Mouse (Mus musculus): ENCODE data around the gene Sgk2. TPM values are rescaled to one million over a fixed set of nuclear protein-coding genes. Genes with fewer than 3 reads are reported as not detected.
A peak's percentile ranks its signal among the peaks of the same experiment; 100 is the strongest.

Sgk2 gene
- polyA plus RNA-seq, 1 experiment from 2014 or later, result 0.33 TPM

GRCm38 (mm10) chr2:162961321-162961720 lies 25.8 kb upstream of the Sgk2 start:
- Histone ChIP-seq H3K4me1 (replicated peaks; ENCODE audit: control insufficient read depth, insufficient read depth, low read length) (no peaks in the 10 kb centered on the region), H3K36me3 (replicated peaks; ENCODE audit: control insufficient read depth, insufficient read depth) (no peaks in the 10 kb centered on the region), H3K9me3 (ENCODE audit: control insufficient read depth, low read length) (no peaks in the 10 kb centered on the region), H3K9ac (no peak overlapping the region), H3K4me3 (replicated peaks; ENCODE audit: low read length) (no peak overlapping the region), H3K4me2 (replicated peaks) (no peak overlapping the region), H3K27ac (no peak overlapping the region), H3K27me3 (ENCODE audit: control insufficient read depth, insufficient read depth, low read length) (no peaks in the 10 kb centered on the region)
- ATAC-seq (ENCODE audit: low FRiP score) (no peak), DNase-seq (ENCODE audit: low spot score) (no peak)
- WGBS, result 63% methylated on average over 8 of the region's 10 CpGs

GRCm38 (mm10) chr2:162966734-162967133 lies 20.4 kb upstream of the Sgk2 start:
- WGBS, result 86% methylated on average over 2 of the region's 2 CpGs
- H3K4me1 ChIP-seq (replicated peaks; ENCODE audit: control insufficient read depth, insufficient read depth, low read length), result no peaks in the 10 kb centered on the region
- no peaks in the 10 kb centered on the region for H3K9me3 ChIP-seq (ENCODE audit: control insufficient read depth, low read length)
- H3K27ac ChIP-seq, result no peak overlapping the region
- no peaks in the 10 kb centered on the region for H3K36me3 ChIP-seq (replicated peaks; ENCODE audit: control insufficient read depth, insufficient read depth)
- DNase-seq (ENCODE audit: low spot score) (no peak), ATAC-seq (ENCODE audit: low FRiP score) (no peak)
- no peak overlapping the region for H3K4me2 ChIP-seq (replicated peaks)
- no peak overlapping the region for H3K9ac ChIP-seq
- H3K27me3 ChIP-seq (ENCODE audit: control insufficient read depth, insufficient read depth, low read length), result no peaks in the 10 kb centered on the region
- no peak overlapping the region for H3K4me3 ChIP-seq (replicated peaks; ENCODE audit: low read length)

- H3K9me3 ChIP-seq (ENCODE audit: control insufficient read depth, low read length), result no peaks in the 10 kb centered on the region
- DNase-seq (ENCODE audit: low spot score) (peak; percentile 35), ATAC-seq (ENCODE audit: low FRiP score) (no peak)
- no peak overlapping the region for H3K9ac ChIP-seq
- H3K27ac ChIP-seq, result no peak overlapping the region
- H3K4me2 ChIP-seq (replicated peaks), result no peak overlapping the region
- WGBS, result 10% methylated on average over 5 of the region's 5 CpGs
- H3K36me3 ChIP-seq (replicated peaks; ENCODE audit: control insufficient read depth, insufficient read depth), result no peaks in the 10 kb centered on the region
- H3K4me3 ChIP-seq (replicated peaks; ENCODE audit: low read length), result no peak overlapping the region
- no peaks in the 10 kb centered on the region for H3K27me3 ChIP-seq (ENCODE audit: control insufficient read depth, insufficient read depth, low read length)
- H3K4me1 ChIP-seq (replicated peaks; ENCODE audit: control insufficient read depth, insufficient read depth, low read length), result peaks cover 2% of the 10 kb centered on the region; the same call in 1 of the 2 replicates
Measured at GRCm38 (mm10) chr2:162968357-162968756, 18.8 kb upstream of the Sgk2 start.

DNA sequence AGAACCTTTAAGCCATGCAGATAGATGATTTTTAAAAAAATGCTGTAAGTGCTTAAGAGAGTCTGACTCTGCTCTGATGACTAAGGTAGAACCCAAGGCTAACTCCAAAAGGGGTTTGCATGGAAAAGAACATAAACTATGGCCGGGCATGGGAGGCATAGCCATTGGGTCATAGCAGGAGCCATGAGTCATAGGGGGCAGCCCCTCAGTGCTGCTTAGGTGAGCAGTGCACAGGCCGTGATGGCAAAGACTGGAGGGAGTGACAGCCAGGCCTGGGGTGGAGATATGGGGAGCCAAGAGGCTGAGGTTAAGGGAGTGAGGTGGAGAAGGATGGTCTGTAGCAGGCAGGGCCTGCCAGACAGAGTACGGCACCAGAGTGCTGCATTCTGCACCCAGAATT lies 18.0 kb upstream of the Sgk2 start:
- no peak for ATAC-seq (ENCODE audit: low FRiP score)
- H3K27ac ChIP-seq, result no peak overlapping the region
- H3K4me2 ChIP-seq (replicated peaks), result no peak overlapping the region
- no peak overlapping the region for H3K4me3 ChIP-seq (replicated peaks; ENCODE audit: low read length)
- no peaks in the 10 kb centered on the region for H3K27me3 ChIP-seq (ENCODE audit: control insufficient read depth, insufficient read depth, low read length)
- no peaks in the 10 kb centered on the region for H3K36me3 ChIP-seq (replicated peaks; ENCODE audit: control insufficient read depth, insufficient read depth)
- no peaks in the 10 kb centered on the region for H3K9me3 ChIP-seq (ENCODE audit: control insufficient read depth, low read length)
- DNase-seq (ENCODE audit: low spot score), result no peak
- H3K9ac ChIP-seq, result no peak overlapping the region
- peaks cover 9% of the 10 kb centered on the region; the same call in 1 of the 2 replicates for H3K4me1 ChIP-seq (replicated peaks; ENCODE audit: control insufficient read depth, insufficient read depth, low read length)
- 80% methylated on average over 3 of the region's 3 CpGs for WGBS

DNA sequence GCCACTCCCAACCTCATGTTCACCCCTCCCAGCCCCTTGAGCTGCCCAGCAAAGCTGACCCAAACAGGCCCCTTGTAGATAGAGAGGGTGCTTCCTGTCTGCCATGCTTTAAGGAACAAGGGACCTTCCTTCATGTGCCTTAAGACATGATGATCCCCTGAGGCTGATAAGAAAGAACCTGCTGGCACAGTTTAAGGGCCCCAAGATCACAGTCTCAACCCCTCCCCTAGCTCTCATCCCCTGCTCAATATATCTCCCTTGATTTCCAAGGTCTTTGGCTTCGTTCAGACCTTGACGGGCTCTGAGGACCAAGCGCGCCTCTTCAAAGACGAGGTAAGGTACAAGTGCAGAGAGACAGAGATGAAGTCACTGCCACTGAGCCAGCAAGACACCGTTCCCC lies 16.2 kb upstream of the Sgk2 start:
- DNase-seq (ENCODE audit: low spot score), result no peak
- WGBS, result 89% methylated on average over 6 of the region's 6 CpGs

DNA sequence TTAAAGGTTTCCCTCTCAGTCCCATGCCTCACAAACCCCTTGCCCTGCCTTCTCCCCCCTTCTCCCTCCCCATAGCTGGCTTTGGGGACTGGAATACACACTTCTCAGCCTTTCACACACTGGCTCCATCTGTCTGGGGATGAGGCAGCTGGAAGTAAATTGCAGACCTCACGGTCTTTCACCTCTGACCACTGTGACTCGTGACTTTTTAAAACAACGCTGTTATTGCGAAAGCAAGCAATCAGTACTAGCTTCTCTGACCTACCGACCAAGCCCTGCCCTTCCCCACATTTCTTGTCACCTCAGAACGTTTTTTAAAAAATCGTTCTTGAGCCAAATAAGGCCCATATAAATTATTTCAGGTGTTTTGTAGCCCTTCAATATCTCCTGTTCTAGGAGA lies 14.4 kb upstream of the Sgk2 start:
- ATAC-seq (ENCODE audit: low FRiP score) (no peak), DNase-seq (ENCODE audit: low spot score) (no peak)
- Histone ChIP-seq H3K9ac (no peak overlapping the region), H3K4me1 (replicated peaks; ENCODE audit: control insufficient read depth, insufficient read depth, low read length) (peaks cover 21% of the 10 kb centered on the region; the same call in 1 of the 2 replicates), H3K9me3 (ENCODE audit: control insufficient read depth, low read length) (no peaks in the 10 kb centered on the region), H3K4me3 (replicated peaks; ENCODE audit: low read length) (no peak overlapping the region), H3K36me3 (replicated peaks; ENCODE audit: control insufficient read depth, insufficient read depth) (no peaks in the 10 kb centered on the region), H3K27me3 (ENCODE audit: control insufficient read depth, insufficient read depth, low read length) (no peaks in the 10 kb centered on the region), H3K4me2 (replicated peaks) (no peak overlapping the region), H3K27ac (no peak overlapping the region)
- 53% methylated on average over 7 of the region's 7 CpGs for WGBS

More for the DNA sequence above, 16.2 kb upstream of the Sgk2 start:
- Histone ChIP-seq H3K27me3 (ENCODE audit: control insufficient read depth, insufficient read depth, low read length) (no peaks in the 10 kb centered on the region), H3K4me1 (replicated peaks; ENCODE audit: control insufficient read depth, insufficient read depth, low read length) (peaks cover 21% of the 10 kb centered on the region; the same call in 1 of the 2 replicates), H3K9me3 (ENCODE audit: control insufficient read depth, low read length) (no peaks in the 10 kb centered on the region), H3K27ac (no peak overlapping the region), H3K9ac (no peak overlapping the region), H3K4me2 (replicated peaks) (no peak overlapping the region), H3K4me3 (replicated peaks; ENCODE audit: low read length) (no peak overlapping the region), H3K36me3 (replicated peaks; ENCODE audit: control insufficient read depth, insufficient read depth) (no peaks in the 10 kb centered on the region)
- no peak for ATAC-seq (ENCODE audit: low FRiP score)

DNA sequence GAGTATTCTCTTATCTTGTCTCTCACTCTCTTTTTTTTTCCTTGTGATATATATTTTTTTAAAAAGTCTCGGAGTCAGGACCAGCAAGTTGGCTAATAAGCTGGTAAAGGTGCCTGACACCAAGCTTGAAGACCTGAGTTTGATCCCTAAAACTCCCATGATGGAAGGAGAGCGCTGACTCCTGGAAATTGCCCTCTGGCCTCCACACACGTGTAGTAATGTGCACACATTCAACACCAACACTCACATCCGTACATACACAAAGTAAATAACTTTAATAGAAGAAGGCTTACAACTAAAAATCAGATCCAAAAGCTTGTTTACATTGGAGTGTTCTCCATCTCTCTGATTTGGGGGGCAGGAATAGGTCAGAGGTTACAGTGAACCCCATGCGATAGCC lies 13.9 kb upstream of the Sgk2 start:
- no peak for ATAC-seq (ENCODE audit: low FRiP score)
- no peaks in the 10 kb centered on the region for H3K36me3 ChIP-seq (replicated peaks; ENCODE audit: control insufficient read depth, insufficient read depth)
- no peak for DNase-seq (ENCODE audit: low spot score)
- no peak overlapping the region for H3K4me3 ChIP-seq (replicated peaks; ENCODE audit: low read length)
- H3K9ac ChIP-seq, result no peak overlapping the region
- no peaks in the 10 kb centered on the region for H3K9me3 ChIP-seq (ENCODE audit: control insufficient read depth, low read length)
- no peaks in the 10 kb centered on the region for H3K27me3 ChIP-seq (ENCODE audit: control insufficient read depth, insufficient read depth, low read length)
- peaks cover 21% of the 10 kb centered on the region; the same call in 1 of the 2 replicates for H3K4me1 ChIP-seq (replicated peaks; ENCODE audit: control insufficient read depth, insufficient read depth, low read length)
- 65% methylated on average over 5 of the region's 5 CpGs for WGBS
- no peak overlapping the region for H3K4me2 ChIP-seq (replicated peaks)
- H3K27ac ChIP-seq, result no peak overlapping the region

GRCm38 (mm10) chr2:162973637-162974036 lies 13.5 kb upstream of the Sgk2 start:
- ATAC-seq (ENCODE audit: low FRiP score), result no peak
- WGBS, result 12% methylated on average over 11 of the region's 11 CpGs
- H3K36me3 ChIP-seq (replicated peaks; ENCODE audit: control insufficient read depth, insufficient read depth), result no peaks in the 10 kb centered on the region
- H3K9ac ChIP-seq, result no peak overlapping the region
- peaks cover 21% of the 10 kb centered on the region; the same call in 1 of the 2 replicates for H3K4me1 ChIP-seq (replicated peaks; ENCODE audit: control insufficient read depth, insufficient read depth, low read length)
- no peaks in the 10 kb centered on the region for H3K27me3 ChIP-seq (ENCODE audit: control insufficient read depth, insufficient read depth, low read length)
- H3K9me3 ChIP-seq (ENCODE audit: control insufficient read depth, low read length), result no peaks in the 10 kb centered on the region
- no peak overlapping the region for H3K27ac ChIP-seq
- H3K4me2 ChIP-seq (replicated peaks), result no peak overlapping the region
- no peak for DNase-seq (ENCODE audit: low spot score)
- H3K4me3 ChIP-seq (replicated peaks; ENCODE audit: low read length), result no peak overlapping the region

DNA sequence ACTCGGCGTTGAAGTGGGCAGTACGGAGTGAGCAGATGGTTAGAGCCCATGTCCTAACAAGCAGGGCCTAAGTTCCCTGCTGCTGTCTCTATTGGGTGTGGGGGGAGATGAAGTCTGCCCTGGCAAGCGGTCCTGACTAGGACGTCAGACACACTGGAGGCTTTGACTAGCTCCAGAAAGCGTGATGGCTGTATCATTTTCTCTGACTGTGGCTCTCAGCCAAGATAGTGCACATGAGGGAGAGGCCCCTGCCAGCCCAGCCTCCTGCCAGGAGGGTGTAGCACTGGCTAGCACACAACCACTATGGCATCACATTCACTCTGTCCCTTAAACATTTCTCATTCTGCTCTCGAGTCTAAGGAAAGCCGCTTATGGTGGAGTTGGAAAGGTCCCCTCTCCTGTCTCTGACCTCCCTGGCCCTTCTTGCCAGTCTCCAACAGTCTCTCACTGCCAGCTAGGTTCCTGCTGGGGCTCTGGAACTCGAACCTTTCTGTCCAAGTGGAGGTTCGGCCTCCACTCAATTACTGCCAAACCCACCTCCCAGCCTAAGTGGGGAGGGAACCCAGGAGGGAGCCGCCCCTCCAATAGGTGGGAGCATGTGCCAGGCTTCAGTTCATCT lies 11.9 kb upstream of the Sgk2 start:
- Histone ChIP-seq H3K27me3 (ENCODE audit: control insufficient read depth, insufficient read depth, low read length) (no peaks in the 10 kb centered on the region), H3K36me3 (replicated peaks; ENCODE audit: control insufficient read depth, insufficient read depth) (no peaks in the 10 kb centered on the region), H3K4me3 (replicated peaks; ENCODE audit: low read length) (no peak overlapping the region), H3K4me2 (replicated peaks) (no peak overlapping the region), H3K4me1 (replicated peaks; ENCODE audit: control insufficient read depth, insufficient read depth, low read length) (peaks cover 21% of the 10 kb centered on the region; the same call in 1 of the 2 replicates), H3K9ac (no peak overlapping the region), H3K9me3 (ENCODE audit: control insufficient read depth, low read length) (no peaks in the 10 kb centered on the region), H3K27ac (no peak overlapping the region)
- DNase-seq (ENCODE audit: low spot score) (peak; percentile 28), ATAC-seq (ENCODE audit: low FRiP score) (peak; percentile 68; the same call in 1 of the 2 replicates)
- WGBS, result 68% methylated on average over 11 of the region's 11 CpGs

DNA sequence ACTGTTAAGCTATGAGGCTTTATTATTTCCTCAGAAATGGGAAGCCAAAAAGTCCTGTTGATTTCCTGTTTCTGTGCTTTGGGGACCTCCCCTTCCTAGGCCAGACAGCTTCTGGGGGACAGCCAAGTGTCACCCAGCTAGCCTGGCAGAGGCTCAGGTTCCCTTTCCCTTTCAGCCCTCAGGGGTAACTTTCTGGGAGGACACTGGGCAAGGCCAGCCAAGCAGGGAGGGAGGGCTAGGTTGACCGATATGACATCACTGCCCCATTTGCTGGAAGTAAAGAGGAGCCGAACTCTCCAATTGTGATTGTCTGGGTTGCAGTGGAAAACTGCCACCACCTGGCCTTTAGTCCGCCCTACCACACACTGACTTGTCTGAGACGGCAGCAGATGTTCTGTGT lies 11.1 kb upstream of the Sgk2 start:
- Histone ChIP-seq H3K36me3 (replicated peaks; ENCODE audit: control insufficient read depth, insufficient read depth) (no peaks in the 10 kb centered on the region), H3K4me1 (replicated peaks; ENCODE audit: control insufficient read depth, insufficient read depth, low read length) (peaks cover 21% of the 10 kb centered on the region; the same call in 1 of the 2 replicates), H3K4me2 (replicated peaks) (no peak overlapping the region), H3K9ac (no peak overlapping the region), H3K27ac (no peak overlapping the region), H3K4me3 (replicated peaks; ENCODE audit: low read length) (no peak overlapping the region), H3K9me3 (ENCODE audit: control insufficient read depth, low read length) (no peaks in the 10 kb centered on the region), H3K27me3 (ENCODE audit: control insufficient read depth, insufficient read depth, low read length) (no peaks in the 10 kb centered on the region)
- no peak for ATAC-seq (ENCODE audit: low FRiP score)
- no peak for DNase-seq (ENCODE audit: low spot score)
- WGBS, result 51% methylated on average over 4 of the region's 4 CpGs

All from hindbrain, embryonic 14.5 days (tissue).